Mouse (Mus musculus) ES-Bruce4 (cell line): Measurements from ENCODE around the gene Gm37596.

ENCODE experiments used
- CTCF ChIP-seq: IDR thresholded peaks from one replicate; pipeline ENCODE4 v1.8.1; 2011; ENCODE audit warnings: low read depth, low read length
- EP300 ChIP-seq: IDR thresholded peaks from 2 replicates; pipeline ENCODE4 v1.6.1; 2011; ENCODE audit warnings: low read depth, low read length; ENCODE audit not compliant: insufficient read depth
- POLR2A ChIP-seq: IDR thresholded peaks from one replicate; pipeline ENCODE4 v1.8.1; 2011; ENCODE audit warnings: low read length; ENCODE audit not compliant: insufficient read depth

DNA sequence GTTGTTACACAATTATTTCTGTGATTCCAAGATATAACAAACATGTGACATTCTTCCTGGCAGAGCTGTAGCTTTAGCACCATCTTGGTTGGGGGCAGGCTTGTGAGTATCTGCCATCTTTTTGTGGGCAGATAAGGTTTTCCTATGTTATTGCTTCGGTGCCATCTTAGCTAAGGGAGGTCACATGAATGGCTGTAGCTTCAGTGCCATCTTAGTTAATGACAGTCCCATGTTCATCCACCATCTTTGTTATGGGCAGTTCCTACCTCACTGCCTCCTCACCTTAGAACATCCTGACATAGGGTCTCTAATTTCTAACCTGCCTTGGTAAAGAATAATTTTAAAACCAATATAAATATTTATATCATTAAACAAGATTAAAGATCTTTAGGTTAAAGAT, 38.6 kb downstream of the Gm37596 start:
- TF ChIP-seq EP300: no peak
- TF ChIP-seq CTCF: no peak
- no peak for TF ChIP-seq POLR2A
